Mouse (Mus musculus): ENCODE data around the gene Gbp2b.
"Not testable (repeated sequence)": the region's sequence is repeated elsewhere in the genome, so short reads cannot be mapped to it uniquely, and the experiment has no call there.

Gene Gbp2b

GRCm38 (mm10) chr3:142620111-142620955, 25.7 kb downstream of the Gbp2b start, which contains the start of gene Gbp2:
Gbp2 (plus strand) TSS chr3:142620602.
- DNase-seq (ENCODE audit: low spot score in 2 of 2): no peak

GRCm38 (mm10) chr3:142620956-142621562, 26.4 kb downstream of the Gbp2b start:
- DNase-seq (ENCODE audit: low spot score in 2 of 2): no peak

- DNase-seq (ENCODE audit: low spot score in 2 of 2): no peak
These were observed 35.7 kb downstream of the Gbp2b start for GRCm38 (mm10) chr3:142630385-142630784.

- DNase-seq (ENCODE audit: low spot score in 2 of 2): peak in 1 of 2 experiments; percentile 55
These were observed 45.6 kb downstream of the Gbp2b start for GRCm38 (mm10) chr3:142640201-142640600.

- DNase-seq (ENCODE audit: low spot score in 2 of 2): peak; percentile 54 to 85
These were observed 51.3 kb downstream of the Gbp2b start for GRCm38 (mm10) chr3:142645949-142646348.

- not testable (repeated sequence) for DNase-seq (ENCODE audit: low spot score in 2 of 2)
These were observed 53.2 kb downstream of the Gbp2b start for GRCm38 (mm10) chr3:142647836-142648235.

- DNase-seq (ENCODE audit: low spot score in 2 of 2): no peak
These were observed 55.6 kb downstream of the Gbp2b start for GRCm38 (mm10) chr3:142650205-142650604.

- no peak for DNase-seq (ENCODE audit: low spot score in 2 of 2)
These were observed 70.1 kb downstream of the Gbp2b start for GRCm38 (mm10) chr3:142664723-142665122.

All from right cerebral cortex, postnatal 10 days (tissue).